Mouse (Mus musculus) heart, postnatal 14 days (tissue): ENCODE results near the gene Gnb2. TPM values are rescaled to one million over a fixed set of nuclear protein-coding genes. Genes with fewer than 3 reads are reported as not detected.

Experiments
- DNase-seq, 2 experiments: peaks; one replicate each; pipeline ENCODE4 v3.0.0; 2021 to 2022
- intact Hi-C: fragments of 180-260 bp; cut with DNase I; formaldehyde crosslinking; loops from one replicate; pipeline ENCODE4 v1.15.1; 2025
- long read RNA-seq, 2 experiments: library from polyadenylated mRNA; stranded (forward); transcript quantifications; one replicate each; pipeline ENCODE4 v2.0.0; 2021
- total RNA-seq, 2 experiments: library from RNA; stranded (reverse); gene quantifications; 2 replicates each; pipeline ENCODE4 v1.2.3; 2021

The Gnb2 gene
- 100 to 1,000 TPM; 322 to 323 TPM for total RNA-seq
- long read RNA-seq, experiment 1, transcript Gnb2-201 (10 exons, 1,860 nt), result major isoform, 178 of 206 reads
- long read RNA-seq, experiment 1, partial matches to known transcripts, result 13 of 206 reads
- long read RNA-seq, experiment 1, other reads (novel, unspliced or antisense), result 11 of 206 reads
- long read RNA-seq, experiment 2, transcript Gnb2-201 (10 exons, 1,860 nt), result major isoform, 178 of 196 reads
- long read RNA-seq, experiment 2, partial matches to known transcripts, result 8 of 196 reads
- long read RNA-seq, experiment 2, other reads (novel, unspliced or antisense), result 10 of 196 reads

DNA sequence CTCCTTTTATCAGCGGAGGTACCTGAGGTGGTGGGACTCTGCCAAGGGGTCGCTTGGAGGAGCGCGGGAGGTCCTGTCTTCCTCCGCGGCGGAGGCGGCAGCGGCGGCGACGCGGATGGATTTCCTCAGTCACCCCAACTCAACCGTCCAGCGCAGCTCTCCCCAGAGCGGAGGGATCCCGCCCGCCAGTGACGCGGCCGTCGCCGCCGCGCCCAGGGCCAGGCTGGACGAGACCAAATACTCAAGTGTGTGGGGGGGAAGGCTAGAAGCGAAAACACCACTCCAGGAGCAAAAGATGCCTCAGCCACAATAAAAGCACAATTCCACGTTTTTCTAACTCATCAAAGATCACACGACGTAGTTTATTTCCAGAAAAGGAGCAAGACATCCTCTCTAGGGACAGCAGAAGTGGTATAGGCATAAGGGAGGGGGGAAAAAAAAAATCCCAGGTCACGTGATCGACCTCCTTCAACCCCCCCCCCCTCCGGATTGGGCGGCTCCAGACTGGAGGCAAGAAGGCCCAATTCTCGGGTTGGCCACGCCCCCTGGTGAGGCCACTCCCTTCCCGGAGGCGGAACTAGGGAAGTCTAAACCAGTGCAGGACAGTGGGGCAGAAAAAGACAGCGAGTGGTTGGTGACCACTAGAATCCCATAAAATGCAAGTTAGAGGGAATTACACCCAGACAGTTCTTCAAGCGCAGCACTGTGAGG is at the start of gene Gnb2, which contains the start of gene Epo:
Gene Gnb2, minus strand, starts transcription at position 394 of the 711 bp plus-strand sequence.
Gene Epo, minus strand, starts transcription at position 126 of the 711 bp plus-strand sequence.
- peak; percentile 97 to 99 for DNase-seq
- intact Hi-C loops, result loop anchor here (2.0 to 5.0 kb wide), 3 partner anchors 68 to 214 kb away; partner anchors contain the start of genes Mospd3 and Tsc22d4

DNA sequence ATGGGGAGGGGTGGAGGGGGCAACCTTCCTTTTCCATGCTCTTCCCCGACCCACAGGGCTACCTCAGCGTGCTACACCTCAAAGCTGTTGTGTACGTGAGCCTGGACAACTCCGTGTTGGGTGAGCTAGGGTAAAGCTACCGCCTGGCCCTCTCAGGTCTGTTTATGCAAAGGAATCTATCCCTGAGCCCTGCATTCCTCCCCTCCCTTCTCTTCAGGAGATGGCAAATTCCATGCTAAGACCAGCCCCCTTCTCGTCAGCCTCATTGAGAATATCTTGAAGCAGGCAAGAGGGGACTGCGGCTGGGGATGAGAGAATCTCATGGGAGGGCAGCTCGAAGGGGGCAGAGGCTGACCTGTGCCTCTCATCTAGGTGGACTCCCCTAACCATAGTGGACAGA is 49.4 kb upstream of the Gnb2 start:
- no peak for DNase-seq
- intact Hi-C loops, result no loop called here

DNA sequence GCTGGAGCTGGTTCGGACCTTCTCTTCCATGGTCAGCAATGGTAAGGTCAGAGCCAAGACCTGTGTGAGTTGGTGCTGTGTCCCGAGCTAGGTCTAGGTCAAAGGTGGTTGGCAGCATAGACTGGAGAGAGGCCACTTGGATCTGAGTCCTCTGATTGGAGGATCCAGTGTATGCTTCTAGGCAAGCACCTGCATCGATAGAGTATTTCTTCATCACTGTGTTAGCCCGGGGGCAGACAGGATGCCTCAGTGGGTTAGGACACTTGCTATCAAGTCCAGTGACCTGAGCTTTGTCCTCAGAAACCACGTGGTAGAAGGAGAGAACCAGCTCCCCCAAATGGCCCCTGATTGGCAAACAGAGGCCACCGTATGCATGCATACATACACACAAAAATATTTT is 46.9 kb upstream of the Gnb2 start:
- no peak for DNase-seq
- intact Hi-C loops, result no loop called here

DNA sequence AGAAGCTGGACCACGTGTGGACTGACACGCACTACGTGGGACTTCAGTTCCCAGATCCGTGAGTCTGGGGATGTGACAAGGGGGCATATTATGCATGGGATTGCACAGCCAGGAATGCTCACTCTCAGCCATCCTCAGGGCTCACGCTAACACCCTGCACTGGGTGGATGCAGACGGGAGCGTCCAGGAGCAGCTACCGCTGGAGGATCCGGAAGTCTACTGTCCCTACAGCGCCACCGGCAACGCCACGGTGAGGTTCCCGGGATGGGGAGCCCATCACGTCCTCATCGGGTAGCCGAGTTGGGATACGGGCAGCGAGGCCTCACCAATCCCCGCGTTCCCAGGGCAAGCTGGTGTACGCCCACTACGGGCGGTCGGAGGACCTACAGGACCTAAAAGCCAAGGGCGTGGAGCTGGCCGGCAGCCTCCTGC is 41.2 kb upstream of the Gnb2 start:
- intact Hi-C loops, result no loop called here
- peak; percentile 33 to 49 for DNase-seq

GRCm38 (mm10) chr5:137570691-137571586 is 37.6 kb upstream of the Gnb2 start:
- intact Hi-C loops, result no loop called here
- DNase-seq, result no peak

DNA sequence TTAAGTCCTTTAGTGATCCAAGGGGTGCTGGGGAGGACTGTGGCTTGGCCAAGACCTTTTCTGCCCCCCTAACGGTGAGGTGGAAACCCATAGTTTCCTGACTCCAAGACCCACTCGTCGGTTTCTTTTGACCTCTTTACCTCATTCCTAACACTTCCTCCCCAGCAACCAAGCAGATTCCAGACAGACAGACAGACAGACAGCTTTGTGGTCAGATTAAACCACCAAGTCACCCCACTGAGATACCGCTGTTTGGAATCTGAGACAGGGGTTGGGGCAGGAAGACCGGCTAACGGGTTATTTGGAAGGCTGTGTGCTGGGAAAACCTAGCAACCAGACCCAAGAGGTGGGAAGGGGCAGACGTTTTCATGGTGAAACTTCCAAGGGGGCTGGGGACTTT is 36.9 kb upstream of the Gnb2 start:
- intact Hi-C loops, result no loop called here
- DNase-seq, result no peak

DNA sequence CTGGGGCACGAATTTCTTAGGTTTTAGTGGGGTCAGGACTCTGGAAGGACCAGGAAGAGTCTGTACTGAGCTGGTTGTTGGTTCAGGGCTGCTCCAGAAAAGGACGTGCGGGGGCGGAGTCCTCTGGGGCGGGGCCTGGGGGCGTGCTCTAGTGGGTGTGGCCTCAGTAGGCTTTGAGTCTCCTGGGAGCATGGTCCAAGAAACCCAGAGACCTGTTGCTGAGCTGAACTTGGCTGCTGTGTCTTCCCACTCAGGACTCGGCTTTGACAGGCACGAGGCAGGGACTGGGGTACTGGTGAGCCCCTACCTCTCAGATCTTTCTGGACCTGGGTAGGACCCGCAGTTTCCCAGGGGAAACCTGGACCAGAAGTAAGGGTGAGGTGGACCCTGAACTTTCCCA is 36.4 kb upstream of the Gnb2 start, which contains the start of gene Tfr2:
Gene Tfr2, plus strand, starts transcription at position 176 of the 400 bp plus-strand sequence.
- intact Hi-C loops, result no loop called here
- DNase-seq, result peak; percentile 43 to 68

DNA sequence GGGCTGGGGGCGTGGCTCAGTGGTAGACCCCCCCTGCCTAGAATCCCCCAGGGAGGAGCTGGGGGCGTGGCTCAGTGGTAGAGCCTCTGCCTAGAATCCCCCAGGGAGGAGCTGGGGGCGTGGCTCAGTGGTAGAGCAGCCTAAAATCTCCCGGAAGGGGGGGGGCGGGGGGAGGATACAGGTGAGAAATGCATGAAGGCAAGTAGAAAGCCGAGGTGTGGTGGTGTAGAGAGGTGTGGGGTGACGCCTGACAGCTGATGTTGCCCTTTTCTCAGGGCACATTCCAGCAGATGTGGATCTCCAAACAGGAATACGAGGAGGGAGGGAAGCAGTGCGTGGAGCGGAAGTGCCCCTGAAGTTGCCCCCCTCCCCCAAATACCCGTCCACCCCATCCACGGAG is 35.7 kb upstream of the Gnb2 start:
- no peak for DNase-seq
- intact Hi-C loops, result no loop called here

DNA sequence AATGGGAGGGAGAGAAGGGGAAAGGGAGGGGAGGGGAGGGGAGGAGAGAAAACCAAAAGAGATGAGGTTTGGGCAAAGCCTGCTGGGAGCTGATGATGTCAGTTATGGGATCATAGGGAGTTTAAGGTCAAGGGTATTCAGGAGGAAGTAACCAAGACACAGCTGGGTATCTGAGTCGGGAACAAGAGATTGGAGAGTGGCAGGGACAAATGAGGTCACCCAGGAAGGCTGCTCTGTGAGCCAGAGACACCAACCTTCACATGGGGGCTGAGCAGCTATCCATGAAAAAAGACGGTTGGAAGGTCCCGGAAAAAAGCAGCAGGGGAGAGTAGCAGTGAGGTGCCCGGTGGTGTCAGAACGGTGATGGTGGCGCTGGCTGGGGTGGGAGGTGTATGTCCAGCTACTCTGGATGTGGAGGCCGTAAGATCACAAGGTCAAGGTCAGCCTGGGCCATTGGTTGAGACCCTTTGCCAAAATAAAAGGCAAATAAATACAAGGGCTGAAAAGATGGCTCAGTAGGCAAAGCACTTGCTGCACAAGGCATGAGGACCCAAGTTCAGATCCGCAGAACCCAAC is 35.0 kb upstream of the Gnb2 start:
- no peak for DNase-seq
- intact Hi-C loops, result no loop called here

- intact Hi-C loops, result no loop called here
- no peak for DNase-seq
Observed at GRCm38 (mm10) chr5:137566416-137566815, 33.1 kb upstream of the Gnb2 start.

DNA sequence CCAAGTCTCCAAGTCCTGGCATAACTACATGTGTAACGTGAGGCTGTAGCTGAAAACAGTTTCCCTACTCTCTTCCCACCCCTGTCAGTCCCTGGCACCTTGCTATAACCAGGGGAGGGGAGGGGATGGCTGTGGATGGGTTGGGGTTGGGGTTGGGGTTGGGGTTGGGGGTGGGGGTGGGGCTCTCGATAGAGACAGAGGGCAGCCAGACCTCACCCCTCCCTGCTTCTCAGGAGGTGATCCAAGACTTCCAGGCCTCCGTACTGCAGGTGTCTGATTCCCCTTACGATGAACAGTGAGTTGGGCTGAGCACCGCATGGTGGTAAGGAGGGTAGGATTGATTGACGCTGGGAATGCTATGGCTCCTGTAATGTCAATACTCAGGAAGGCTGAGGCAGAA is 32.4 kb upstream of the Gnb2 start:
- DNase-seq, result no peak
- intact Hi-C loops, result no loop called here

DNA sequence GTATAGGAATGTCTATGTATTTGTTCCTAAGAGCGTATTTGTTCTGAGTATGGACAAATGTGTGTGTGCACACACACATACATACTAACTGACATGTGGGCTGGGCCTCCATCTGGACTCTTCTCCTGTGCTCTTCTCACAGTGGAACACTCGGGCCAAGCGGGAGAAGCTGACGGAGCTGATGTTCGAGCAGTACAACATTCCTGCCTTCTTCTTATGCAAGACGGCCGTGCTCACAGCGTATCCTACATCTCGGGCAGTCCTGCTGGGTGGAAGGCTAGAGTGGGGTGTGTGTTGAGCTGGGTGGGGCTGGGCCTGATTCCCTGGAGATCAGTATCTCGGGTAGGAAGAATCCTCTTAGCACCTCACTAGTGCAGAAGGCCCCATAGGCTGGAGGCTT is 29.7 kb upstream of the Gnb2 start:
- intact Hi-C loops, result no loop called here
- DNase-seq, result no peak

- intact Hi-C loops, result no loop called here
Observed at GRCm38 (mm10) chr5:137561556-137561955, 28.2 kb upstream of the Gnb2 start.

GRCm38 (mm10) chr5:137553898-137554297 is 20.6 kb upstream of the Gnb2 start:
- intact Hi-C loops, result no loop called here
- no peak for DNase-seq

More at GRCm38 (mm10) chr5:137561556-137561955, 28.2 kb upstream of the Gnb2 start:
- no peak for DNase-seq

DNA sequence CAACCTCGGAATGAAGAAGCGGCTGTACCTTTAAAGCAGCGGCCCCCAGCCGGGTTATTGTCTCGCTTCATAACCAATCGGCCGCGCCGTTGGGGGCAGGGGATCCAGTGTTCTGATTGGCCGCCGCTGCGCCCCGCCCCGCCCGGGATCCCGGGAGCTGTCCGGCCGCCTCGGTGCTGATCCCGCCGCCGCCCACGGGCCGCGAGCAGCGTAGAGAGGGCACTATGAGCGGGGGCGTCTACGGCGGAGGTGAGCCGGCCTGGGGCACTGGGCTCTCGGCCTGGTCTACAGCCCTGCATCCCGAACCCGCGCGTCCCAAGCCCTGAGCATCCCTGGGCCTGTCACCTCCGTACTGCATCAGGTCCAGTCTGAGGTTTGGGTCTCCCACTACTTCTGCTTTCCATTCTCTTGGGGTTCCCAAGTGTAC is 20.1 kb upstream of the Gnb2 start, which contains the start of gene Actl6b:
Gene Actl6b, plus strand, starts transcription at position 107 of the 427 bp plus-strand sequence.
- intact Hi-C loops, result no loop called here
- peak; percentile 73 to 83 for DNase-seq

GRCm38 (mm10) chr5:137553000-137553399 is 19.7 kb upstream of the Gnb2 start:
- intact Hi-C loops, result no loop called here
- DNase-seq, result no peak

DNA sequence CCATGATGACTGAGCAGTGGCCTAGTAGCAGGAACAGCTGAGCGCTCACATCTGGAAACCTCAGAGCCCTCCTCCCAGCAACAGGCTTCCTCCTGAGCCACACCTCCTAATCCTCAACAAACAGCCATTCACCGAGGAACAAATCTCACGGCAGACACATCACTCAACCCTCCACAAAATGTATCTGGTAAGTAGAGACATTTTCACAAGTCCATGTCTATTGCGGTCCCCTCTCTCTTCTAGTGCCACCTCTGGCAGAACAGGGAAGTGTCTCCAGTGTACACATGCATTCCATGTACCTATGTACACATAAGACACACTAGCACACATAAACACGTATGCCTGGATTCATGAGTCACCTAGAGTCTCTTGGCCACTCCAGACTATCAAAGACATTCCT is 17.8 kb upstream of the Gnb2 start:
- no peak for DNase-seq
- intact Hi-C loops, result no loop called here

DNA sequence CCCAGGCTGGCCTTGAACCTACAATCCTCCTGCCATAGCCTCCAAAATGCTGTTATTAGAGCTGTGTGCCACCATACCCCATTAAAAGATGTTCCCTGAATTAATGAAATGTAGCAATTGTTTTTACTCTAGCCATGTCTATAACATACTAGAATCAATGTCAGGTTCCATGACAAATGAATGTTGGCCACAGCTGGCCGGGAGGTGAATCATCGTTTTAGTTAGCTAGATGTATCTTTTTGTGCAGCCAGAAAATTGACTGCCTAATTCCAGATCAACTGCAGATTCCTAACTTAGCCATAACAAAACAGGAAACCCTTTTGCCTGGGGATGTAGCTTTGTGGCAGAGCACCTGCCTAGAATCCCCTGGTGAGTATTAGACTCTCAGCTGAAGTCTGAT is 16.5 kb upstream of the Gnb2 start:
- intact Hi-C loops, result no loop called here

GRCm38 (mm10) chr5:137545596-137545995 is 12.3 kb upstream of the Gnb2 start:
- DNase-seq, result no peak
- intact Hi-C loops, result no loop called here

More for the DNA sequence above, 16.5 kb upstream of the Gnb2 start:
- DNase-seq, result no peak

DNA sequence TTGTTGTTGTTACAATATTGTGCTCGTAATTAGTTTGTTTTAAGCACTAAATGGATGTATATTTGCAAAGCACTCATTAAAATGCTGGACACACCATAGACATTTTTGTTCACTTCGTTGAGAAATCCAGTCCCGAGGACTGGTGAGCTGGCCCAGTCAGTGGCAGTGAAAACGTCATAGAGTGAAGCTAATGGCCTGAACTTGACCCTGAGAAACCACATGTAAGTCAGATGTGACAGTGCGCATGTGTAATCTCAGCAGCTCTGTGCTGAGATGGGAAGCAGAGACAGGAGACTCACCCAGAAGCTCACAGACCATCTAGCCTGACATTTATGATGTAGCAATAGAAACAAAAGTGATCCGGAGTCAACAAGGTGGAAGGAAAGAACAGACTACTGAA is 11.6 kb upstream of the Gnb2 start:
- intact Hi-C loops, result no loop called here

More for the DNA sequence above, 11.6 kb upstream of the Gnb2 start:
- no peak for DNase-seq
